Mouse (Mus musculus) urinary bladder, adult 2 months (tissue): ENCODE measurements around the gene Mrpl53. TPM values are rescaled to one million over a fixed set of nuclear protein-coding genes. Genes with fewer than 3 reads are reported as not detected.

Experiments used
- DNase-seq: peaks from one replicate; pipeline ENCODE4 v3.0.0; 2022; ENCODE audit warnings: low spot score
- polyA plus RNA-seq: library from polyadenylated mRNA; depleted of rRNA; stranded (reverse); fragments of >200 nt; gene quantifications from 2 replicates; pipeline ENCODE4 v1.2.3, GENCODE M21; 2012

The Mrpl53 gene
- polyA plus RNA-seq, 1 experiment: 84.8 TPM

DNA sequence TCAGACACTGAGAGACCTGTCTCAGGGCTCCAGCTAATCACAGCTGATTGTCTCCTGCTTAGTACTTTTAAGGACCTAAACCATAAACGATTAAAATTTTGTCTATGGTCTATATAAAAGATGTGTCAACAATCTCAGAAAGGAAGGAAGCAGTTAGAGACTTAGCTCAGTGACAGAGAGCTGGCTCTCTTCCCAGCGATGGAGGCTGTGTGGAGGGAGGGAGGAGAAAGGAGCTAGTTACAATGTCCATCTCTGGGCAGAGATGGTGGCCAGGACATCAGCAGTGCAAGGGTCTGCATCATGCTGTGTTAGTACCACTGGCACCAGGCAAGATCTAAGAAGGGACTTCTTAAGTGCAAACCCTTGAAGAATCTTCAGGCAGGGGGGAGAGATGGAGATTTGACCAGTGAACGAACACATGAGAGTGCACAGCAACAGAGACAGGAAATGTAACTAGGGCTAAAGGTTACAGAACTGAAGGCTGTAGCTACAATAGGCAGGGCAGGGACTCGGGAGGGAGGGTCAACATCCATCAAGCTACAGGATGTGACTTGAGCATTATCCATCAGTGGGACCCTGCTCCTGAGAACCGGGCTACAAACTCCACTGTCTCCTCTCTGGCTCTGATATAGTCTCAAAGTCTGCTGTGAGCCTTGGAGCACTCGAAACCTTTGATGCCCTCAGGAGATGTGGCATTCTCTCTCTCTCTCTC, 16.3 kb upstream of the Mrpl53 start:
- no peak for DNase-seq

DNA sequence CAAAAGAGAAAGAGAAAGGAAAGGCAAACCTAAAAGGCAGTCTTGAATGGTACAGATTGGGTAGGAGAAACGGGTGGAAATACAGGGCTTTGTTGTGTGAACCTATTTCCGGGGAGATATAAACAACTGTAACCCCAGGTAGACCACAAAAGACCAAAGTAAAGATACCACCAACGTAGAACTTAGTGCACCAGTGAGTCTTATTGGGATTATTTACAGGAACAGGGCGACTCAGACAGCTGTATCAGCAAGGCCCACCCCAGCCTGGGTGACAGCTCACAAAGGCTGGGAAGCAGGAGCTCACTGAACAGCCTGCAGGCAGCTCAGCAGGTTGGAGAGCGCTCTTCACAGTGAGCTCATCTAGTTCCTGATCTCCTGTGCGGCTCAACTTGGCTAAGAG, 12.9 kb upstream of the Mrpl53 start:
- DNase-seq: no peak

DNA sequence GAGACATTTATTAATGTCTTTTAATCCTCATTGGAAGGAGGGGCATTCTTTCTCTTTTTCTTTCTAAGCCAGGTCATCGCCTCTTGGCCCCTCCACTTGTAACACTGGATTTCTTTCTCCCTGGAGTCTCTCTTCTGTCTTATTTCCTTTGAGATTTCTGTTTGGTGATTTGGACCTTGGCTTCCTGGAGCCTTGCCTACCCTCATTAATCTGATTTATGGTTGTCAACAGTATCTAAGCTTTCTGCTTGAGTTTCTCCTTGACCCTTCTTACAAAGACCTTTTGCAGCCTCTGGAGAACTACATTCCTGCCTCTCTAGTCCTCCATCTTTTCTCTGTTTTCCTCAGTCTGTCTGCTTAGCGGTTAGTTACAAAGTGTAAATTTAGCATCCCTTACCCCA, 10.4 kb upstream of the Mrpl53 start:
- no peak for DNase-seq

DNA sequence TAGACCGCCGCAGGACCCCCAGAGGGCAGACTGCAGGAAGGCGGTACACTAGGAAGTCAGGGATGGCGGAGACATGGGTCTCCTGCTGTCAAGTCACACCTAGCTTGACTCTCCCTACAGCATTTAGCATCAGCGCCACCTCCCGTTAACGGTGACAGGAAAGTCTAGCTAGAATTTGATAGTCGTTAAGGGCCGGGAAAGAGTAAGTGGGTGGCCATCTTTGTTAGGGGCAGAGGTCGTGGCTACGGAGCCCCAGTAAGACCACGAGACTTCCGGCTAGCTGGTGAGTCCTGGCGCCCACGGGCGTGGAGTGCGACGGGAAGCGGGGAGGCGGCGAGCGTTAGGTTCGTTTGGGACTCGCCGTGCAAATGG, 7.5 kb upstream of the Mrpl53 start, which contains the start of the genes Ccdc142 and Gm42688:
Ccdc142 (plus strand) TSS at position 286 of the 372 bp plus-strand sequence.
Gm42688 (plus strand) TSS at position 302 of the 372 bp plus-strand sequence.
- DNase-seq: peak; percentile 67

DNA sequence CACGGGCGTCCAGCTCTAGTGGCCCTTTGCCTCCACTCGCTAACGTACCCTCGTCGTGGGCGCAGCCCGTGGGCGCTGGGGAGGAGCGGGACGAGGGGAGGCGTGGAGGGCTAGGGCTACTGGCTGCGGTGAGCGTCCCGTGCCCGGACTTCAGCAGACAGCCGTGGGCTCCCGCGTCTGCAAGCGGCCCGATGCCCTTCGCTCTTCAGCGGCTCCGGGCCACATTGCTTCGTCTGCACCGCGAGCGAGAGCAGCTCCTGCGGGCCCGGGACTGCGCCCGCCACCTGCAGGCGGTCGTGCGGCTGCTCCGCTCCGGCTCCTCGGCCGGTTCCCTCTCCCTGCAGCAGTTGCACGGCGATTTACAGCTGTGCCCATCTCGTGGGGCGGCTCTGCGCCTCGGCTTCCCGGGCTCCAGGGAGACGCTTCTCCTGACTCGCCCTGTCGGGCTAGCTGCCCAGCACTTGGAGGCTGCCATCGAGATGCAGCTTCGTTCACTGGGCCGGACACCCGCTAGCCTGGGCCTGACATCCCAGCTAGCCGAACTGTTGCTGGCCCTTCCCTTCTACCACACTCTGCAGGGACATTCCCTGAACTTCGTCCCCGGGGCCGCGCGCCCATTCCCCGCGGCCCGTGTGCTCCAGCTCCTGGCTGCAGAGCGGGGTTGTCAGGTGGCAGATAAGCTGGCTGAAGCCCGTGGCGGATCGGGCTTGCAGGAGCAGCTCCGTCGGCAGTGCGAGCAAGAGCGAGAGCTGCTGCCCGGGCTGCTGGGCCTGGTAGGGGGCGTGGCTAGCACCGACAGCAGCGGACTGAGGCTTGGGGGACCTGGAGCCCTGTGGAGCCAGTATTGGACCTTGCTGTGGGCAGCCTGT, 6.9 kb upstream of the Mrpl53 start:
- DNase-seq: no peak

DNA sequence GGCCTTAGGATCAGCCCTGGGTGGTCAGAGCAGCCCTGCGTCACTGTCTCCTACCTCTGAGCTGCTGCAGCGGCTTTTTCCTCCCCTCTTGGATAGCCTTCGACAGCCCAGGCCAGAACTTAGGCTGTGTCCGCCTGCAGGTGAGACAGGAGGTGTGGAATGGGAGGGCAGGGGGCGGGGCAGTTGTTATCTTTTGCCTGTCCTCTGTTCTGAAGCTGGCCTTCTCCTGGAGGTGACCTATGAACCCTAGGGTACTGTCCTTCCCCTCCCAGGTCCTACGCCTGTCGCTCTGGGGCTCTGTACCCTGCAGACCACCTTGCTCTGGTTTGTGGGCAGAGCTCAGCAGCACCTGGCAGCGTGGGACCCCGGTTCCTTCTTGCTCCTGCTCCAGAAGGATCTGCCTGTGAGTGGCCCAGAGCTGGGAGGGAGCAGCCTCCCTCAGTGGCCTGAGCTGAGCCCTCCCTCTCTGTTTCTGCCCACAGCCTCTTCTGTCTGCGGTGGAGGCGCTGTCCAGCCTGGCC, 5.7 kb upstream of the Mrpl53 start:
- no peak for DNase-seq

DNA sequence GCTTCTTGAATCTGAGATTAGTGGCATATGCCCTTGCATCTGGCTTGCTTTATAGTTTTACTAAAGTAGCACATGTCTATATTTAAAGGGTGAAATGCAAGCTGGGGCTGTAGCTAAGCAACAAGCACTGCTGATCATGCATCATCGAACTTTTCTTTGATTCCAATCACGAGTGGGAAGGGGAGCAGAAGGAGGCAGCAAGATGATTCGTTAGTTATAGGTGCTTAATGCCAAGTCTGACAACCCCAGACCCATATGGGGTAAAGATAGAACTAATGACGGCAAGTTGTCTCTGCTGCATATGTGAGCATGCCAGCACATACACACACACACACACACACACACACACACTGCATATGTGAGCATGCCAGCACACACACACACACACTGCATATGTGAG, 4.7 kb upstream of the Mrpl53 start:
- DNase-seq: no peak

DNA sequence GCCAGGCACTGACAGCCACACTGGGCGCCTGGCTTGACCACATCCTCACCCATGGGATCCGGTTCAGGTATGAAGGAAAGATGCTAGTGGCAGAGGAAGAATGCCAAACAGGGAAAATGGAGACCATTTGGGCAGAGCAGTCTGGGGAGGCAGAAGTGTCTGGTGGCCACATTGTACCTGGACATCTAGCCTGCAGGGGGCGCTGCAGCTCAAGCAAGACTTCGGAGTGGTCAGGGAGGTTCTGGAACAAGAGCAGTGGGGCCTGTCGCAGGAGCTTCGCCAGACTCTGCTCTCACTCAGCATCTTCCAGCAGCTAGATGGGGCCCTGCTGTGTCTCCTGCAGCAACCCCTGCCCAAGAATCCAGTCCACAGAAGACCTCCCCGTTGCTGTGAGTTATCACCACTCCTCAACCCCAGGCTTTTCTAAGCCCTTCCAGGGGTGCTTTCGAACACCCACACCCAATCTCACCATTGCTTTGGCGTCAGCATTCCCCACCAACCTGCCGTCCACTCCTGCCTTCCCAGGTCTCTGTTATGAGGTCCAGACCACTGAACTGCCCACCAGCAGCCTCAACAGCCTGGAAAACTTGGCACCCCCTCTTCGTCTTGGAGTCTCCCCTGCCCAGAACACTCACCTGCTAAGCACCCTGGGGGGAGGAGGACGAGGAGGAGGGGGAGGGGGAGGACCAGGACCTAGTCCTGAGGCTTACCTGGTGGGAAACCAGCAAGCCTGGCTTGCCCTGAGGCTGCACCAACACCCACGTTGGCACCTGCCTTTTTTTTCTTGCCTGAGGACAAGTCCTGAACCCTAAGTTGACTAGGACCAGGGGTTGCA, 1.1 kb upstream of the Mrpl53 start:
- no peak for DNase-seq

DNA sequence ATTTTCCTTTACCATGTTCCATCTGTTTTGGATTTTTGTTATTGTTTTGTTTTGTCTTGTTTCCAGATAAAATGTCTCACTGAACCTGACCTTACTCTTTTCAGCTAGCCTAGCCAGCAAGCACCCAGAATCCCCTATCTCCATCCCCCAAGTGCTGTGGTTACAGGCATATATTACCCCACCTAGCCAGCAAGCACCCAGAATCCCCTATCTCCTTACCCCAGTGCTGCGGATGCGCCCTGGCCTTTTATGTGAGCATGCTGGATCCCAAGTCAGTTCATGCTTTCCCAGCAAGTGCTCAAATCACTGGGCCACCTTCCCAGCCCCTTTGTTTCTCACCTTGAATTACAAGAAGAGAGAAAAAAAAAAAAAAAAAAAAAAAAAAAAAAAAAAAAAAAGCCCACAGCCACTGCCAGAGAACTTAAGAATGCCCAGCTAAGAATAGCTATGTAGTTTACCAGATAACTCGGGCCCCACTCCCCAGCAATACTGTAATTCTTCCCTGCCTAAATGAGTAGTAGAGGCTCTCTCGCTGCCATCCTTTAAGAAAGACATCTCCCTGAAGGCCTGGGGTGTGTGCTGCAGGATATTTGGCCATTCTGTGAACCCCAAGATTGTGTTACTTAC, 2.8 kb downstream of the Mrpl53 start:
- DNase-seq: no peak

DNA sequence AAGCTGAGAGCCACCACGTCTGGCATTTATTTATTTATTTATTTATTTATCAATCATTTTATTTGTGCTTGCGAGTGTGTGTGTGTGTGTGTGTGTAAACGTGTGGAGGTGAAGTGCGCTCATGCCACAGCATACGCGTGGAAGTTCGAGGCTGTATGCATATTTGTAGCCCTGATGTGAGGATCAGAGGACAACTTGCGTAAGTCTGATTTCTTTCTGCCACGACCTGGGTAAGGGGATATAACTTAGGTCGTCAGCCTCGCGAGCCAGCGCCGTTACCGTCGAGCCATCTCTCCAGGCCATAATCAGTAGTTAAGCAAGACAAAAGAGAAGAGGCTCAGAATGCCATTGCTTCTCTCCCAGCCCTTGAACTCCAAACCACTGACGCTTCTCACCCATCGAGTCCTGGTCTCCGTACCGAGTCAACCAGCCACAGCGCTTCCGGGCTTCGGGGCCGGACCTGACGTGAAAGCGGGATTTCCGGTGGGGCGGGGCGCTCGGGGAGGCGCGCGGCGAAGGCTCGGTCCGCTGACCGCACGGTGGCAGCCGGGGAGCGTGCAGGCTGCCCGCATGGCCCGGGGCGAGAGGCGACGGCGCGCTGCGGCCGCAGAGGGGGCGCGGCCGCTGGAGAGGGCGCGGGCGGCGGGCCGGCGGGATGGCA, 6.3 kb downstream of the Mrpl53 start, which contains the start of gene Mogs:
Mogs (plus strand) TSS at position 486 of the 661 bp plus-strand sequence.
- DNase-seq: peak; percentile 95

DNA sequence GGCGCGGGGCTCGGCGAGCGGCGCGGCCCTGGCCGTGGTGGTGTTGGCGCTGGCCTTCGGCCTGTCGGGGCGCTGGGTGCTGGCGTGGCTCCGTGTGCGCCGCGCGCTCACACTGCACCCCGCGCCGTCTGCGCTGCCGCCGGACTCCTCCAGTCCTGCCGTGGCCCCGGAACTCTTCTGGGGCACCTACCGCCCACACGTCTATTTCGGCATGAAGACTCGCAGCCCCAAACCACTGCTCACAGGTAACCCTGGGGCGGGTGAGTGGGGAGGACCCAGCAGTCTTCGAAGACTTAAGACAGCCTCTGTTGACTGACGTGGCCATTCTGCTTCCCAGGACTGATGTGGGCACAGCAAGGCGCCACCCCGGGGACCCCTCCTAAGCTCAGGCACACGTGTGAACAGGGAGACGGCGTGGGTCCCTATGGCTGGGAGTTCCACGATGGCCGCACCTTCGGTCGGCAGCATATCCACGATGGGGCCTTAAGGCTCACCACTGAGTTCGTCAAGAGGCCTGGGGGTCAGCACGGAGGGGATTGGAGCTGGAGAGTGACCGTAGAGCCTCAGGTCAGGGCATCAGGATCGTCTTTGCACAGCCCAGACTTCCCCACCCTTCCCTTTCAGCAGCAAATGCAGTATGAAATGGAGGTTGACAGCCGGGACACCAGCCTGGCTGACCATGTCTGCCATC, 7.0 kb downstream of the Mrpl53 start:
- DNase-seq: no peak

DNA sequence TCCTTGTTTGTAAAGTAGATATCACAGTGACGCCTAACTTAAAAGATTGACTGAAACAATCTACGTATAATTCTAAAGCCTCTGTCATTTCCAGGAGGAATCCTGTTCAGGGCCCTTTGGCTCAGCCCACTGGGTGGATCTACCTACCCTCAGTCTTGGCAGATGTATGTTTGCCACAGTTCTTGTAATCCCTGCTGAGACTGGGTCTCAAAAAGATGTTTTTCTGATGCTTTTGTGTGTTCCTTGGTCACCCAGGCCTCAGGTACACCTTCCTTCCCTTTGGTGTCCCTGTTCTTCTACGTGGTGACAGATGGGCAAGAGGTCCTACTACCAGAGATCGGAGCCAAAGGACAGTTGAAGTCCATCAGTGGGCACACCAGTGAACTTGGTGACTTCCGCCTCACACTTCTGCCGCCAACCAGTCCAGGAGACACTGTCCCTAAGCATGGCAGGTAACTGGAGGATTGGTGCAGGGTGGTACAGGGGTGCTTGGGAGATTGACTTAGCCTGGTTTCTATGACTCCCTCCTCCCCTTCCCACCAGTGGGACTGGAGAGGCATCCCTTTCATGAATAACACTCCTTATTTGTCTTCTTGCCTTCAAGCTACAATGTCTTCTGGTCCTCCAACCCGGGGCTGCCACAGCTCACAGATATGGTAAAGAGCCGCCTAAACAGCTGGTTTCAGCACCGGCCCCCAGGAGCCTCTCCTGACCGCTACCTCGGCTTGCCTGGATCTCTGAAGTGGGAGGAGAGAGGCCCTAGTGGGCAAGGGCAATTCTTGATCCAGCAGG, 7.7 kb downstream of the Mrpl53 start:
- DNase-seq: no peak

DNA sequence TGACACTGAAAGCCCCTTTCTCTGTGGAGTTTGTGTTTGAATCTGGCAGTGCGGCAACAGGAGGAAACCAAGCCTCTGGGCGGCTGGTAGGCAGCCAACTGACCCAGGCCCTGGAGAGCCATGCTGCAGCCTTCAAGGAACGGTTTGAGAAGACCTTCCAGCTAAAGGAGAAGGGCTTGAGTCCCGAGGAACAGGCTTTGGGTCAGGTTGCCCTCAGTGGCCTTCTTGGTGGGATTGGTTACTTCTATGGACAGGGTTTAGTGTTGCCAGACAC, 8.3 kb downstream of the Mrpl53 start:
- DNase-seq: no peak

DNA sequence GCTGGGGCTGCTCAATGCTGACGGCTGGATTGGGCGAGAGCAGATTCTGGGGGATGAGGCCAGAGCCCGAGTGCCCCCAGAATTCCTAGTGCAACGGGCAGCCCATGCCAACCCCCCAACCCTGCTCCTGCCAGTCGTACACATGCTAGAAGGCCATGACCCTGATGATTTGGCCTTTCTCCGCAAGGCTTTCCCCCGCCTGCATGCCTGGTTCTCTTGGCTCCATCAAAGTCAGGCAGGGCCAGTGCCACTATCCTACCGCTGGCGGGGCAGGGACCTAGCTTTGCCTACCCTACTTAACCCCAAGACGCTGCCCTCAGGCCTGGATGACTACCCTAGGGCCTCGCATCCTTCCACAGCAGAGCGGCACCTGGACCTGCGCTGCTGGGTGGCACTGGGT, 8.8 kb downstream of the Mrpl53 start:
- DNase-seq: no peak

DNA sequence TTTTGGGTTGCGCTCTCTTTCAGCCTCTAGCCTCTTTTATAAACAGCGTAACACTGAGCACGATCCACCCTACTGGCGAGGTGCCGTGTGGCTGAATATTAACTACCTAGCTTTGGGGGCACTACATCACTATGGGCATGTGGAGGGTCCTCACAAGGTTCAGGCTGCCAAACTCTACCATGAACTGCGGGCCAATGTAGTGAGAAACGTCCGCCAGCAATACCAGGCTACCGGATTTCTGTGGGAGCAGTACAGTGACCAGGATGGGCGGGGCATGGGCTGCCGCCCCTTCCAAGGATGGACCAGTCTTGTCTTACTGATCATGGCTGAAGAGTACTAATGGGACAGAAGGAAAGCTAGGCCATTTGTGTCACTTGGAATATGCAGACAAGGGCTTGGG, 9.5 kb downstream of the Mrpl53 start:
- DNase-seq: no peak

DNA sequence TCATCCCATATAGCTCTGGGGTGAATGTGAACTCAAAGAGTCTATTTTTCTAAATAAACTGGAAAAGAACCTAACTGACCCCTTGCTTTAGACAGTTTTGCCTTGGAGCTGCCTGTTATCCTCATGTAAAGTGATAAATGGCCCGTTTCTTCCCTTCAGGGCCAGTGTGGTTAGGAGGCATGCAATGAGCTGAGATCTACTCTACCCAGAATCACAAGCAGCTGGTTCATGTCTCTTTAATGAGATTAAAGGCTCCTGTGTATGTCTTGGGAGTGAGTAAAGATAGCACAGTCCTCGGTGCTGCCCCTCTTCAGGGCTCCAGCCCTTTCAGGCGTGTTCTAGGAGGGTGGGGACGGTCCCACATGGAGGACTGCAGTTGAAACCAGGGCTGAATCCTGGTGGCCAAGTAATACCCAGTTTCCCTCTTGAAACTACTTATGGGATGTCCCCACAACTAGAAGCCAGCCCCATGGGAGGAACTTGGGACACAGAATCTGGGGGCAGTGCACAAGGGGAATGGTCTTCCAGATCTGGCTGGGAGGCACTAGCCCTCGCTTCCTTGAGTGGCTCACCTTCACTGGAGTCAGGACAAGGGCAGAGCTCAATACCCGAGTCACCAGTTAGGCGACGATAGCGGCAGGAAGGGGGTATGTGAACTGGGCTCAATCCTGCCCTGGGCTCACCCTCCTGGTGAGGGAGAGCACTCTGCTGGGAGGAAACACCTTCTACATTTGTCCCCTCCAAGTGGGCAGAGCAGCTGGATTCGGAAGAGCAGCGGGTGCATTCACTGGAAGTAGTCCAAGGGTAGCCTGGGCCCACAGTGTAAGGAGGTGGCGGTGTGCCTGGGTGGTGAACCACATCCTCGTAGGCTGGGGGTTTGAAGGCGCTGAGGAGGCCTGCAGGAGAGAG, 10.2 kb downstream of the Mrpl53 start:
- peak; percentile 18 for DNase-seq

DNA sequence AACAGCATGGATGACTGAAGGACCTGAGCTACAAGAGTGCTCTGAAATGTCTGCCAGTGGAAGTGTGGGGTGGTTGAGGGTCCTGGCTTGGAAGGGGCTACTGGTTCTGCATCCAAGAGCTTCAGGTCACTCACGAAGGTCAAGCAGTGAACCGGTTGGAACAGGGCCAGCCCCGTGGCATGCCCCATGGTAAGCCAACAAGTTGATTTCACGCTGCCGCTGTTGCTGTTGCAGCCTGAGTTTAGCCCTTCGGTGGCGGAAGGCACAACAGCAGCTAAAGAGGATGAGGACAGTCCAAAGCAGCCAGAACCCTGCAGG, 10.9 kb downstream of the Mrpl53 start:
- peak; percentile 26 for DNase-seq

DNA sequence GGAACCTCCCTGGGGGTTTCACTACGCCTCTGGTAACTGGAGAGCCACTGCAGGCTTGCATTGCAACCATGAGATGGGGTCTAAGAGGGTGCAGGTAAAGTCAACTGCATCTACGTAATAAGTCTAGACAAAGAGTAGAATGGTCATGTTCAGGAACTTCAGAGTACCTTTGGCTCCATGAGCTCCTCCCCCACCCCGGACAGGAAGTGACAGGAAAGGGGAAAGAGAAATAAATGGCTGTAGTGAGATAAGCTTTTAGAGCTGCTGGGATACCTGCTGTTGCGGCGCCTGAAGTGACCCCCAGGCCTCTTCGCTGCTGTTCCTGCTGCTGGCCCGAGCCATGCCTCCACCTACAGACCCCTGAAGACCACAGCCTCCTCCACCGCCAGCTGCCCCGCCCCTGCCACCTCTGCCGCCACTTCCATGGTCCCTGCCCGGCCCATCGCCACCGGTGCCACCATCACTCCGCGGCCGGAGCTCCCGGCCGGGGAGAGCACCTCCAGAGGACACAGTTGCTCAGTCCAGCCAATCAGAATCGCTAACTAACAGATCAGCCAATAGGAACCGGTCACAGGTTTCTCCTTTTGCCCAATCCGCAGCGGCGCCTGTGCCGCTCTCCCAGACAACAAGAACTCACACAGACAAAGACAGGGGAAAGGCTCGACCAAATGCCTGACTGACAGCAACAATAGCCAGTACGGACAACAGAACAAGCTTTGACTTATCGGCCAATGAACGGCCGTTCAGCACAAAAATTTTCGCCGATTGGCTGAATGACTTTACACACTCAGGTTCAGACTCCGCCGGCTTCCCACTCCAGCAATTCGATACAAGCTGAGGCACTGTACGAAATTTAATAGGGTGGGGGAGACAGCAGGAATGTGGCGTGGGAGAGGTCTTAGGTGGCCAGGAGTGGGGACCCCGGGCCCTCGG, 12.4 kb downstream of the Mrpl53 start, which contains the start of gene Wbp1:
Wbp1 (minus strand) TSS at position 630 of the 933 bp plus-strand sequence.
- peak; percentile 84 for DNase-seq
